Mouse (Mus musculus): ENCODE measurements around the gene Fryl.
"Not testable (repeated sequence)": the region's sequence is repeated elsewhere in the genome, so short reads cannot be mapped to it uniquely, and the experiment has no call there.

Gene Fryl

DNA sequence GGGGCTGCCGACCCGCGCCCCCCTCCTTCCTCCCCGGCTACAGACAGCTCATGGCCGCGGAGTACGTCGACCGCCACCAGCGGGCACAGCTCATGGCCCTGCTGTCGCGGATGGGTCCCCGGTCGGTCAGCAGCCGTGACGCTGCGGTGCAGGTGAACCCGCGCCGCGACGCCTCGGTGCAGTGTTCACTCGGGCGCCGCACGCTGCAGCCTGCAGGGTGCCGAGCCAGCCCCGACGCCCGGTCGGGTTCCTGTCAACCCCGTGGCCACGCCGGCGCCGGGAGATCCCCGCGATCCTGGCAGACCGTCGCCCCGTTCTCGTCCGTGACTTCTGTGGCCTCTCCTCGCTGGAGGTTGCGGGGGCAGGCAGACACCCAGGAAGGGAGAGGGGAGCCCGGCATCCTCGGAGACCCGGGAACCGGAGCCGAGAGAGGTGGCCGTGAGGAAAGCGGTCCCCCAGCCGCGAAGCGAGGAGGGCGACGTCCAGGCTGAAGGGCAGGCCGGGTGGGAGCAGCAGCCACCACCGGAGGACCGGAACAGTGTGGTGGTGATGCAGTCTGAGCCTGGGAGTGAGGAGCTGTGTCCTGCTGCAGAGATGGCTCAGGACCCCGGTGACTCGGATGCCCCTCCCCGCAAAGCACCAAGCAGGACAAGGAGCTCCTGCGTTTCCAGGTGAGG, 242.7 kb downstream of the Fryl start:
- DNase-seq (ENCODE audit: extremely low read depth, low read depth, low spot score) = not testable (repeated sequence)

DNA sequence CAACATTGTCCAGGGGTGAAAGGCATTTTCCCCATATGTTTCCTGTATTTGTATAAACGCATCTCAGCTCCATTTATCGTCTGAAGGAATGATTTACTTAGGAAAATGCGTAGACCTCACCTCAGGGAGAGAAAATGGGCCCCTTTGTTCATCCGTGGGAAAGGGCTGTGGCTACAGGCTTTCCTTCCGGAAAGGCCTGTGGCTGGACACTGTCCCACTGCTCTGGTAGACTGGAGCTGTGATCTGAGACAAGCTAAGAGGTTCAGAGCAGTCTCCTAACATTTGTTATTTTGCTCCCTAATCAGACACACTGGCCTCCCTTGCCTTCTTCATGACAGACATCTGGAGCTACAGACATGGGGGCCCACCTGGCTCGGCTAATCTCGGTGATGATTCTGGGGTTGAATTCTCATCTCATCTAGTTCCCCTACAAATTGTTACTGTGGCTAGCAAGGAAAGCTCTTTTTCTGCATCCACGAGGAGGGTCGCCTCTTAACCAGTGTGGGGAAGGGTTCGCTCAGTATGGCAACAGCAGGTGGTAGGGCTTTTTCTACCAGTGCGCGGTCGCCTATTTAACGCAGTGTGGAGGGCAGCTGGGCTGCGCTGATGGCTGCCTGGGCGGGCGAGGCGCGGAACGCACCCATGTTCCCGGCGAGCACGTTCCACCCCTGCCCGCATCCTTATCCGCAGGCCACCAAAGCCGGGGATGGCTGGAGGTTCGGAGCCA, 243.4 kb downstream of the Fryl start:
- not testable (repeated sequence) for DNase-seq (ENCODE audit: extremely low read depth, low read depth, low spot score)

DNA sequence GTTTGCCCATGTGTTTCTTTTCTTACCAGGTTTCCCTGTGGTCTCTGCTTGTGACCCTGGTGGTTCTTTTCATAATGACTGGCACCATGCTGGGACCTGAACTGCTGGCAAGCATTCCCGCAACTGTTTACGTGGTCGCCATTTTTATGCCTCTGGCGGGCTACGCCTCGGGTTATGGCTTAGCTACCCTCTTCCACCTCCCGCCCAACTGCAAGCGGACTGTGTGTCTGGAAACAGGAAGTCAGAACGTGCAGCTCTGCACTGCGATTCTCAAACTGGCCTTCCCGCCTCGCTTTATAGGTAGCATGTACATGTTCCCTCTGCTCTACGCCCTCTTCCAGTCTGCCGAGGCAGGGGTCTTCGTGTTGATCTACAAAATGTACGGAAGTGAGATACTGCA, 244.6 kb downstream of the Fryl start:
- not testable (repeated sequence) for DNase-seq (ENCODE audit: extremely low read depth, low read depth, low spot score)

DNA sequence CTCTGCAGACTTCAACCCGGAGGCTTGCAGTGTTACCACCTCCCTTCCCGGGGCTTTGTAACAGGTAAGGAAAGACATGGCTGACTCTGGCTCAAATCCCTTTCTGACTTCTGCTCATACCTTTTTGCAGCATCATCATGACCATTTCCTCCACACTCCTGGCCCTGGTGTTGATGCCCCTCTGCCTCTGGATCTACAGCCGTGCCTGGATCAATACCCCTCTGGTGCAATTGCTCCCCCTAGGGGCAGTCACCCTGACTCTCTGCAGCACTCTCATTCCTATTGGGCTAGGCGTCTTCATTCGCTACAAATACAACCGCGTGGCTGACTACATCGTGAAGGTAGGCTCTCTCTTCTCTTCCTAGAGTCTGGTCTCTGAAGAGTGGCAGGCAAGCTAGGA, 248.2 kb downstream of the Fryl start:
- not testable (repeated sequence) for DNase-seq (ENCODE audit: extremely low read depth, low read depth, low spot score)

DNA sequence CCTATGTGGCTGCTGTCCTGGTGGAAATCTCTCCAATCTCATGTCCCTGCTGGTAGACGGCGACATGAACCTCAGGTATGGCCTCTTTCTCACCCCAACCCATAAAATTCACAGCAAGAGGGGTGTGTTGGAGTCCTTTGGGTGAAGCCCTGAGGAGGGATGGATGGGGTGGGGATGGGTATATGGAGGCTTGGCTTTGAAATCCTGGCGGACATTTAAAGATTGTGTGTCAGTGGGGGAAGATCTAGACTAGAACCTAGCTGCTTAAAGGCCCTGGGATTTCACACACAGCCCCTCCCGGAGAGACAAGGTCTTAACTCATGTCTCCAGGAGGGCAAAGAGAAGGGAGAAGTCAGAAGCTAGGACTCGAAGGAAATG, 248.8 kb downstream of the Fryl start:
- DNase-seq (ENCODE audit: extremely low read depth, low read depth, low spot score) = no peak

DNA sequence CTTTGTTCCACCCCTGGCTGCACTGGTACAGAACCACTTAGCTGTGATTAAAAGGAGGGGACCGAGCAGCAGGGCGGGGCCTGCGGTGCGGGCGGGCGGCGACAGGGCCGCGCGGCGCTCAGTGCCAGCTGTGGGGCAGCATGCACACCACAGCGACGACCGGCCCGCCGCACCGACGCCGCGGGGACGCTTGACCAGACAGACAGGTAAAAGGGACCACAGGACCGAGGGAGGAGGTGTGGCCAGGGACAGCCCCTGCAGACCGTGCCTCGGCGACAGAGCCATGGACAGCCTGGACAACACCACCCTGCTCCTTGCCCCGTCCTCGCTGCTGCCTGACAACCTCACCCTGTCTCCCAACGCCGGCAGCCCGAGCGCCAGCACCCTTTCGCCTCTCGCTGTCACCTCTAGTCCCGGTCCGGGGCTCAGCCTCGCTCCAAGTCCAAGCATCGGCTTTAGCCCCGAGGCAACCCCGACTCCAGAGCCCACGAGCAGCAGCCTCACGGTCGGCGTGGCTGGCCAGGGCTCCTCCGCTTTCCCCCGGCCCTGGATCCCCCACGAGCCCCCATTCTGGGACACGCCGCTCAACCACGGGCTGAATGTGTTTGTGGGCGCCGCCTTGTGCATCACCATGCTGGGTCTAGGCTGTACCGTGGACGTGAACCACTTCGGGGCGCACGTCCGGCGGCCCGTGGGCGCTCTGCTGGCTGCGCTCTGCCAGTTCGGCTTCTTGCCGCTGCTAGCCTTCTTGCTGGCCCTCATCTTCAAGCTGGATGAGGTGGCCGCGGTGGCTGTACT, 249.4 kb downstream of the Fryl start, which contains the start of gene Slc10a4:
Gene Slc10a4, plus strand, starts transcription at position 100 of the 798 bp plus-strand sequence.
- DNase-seq (ENCODE audit: extremely low read depth, low read depth, low spot score) = no peak

DNA sequence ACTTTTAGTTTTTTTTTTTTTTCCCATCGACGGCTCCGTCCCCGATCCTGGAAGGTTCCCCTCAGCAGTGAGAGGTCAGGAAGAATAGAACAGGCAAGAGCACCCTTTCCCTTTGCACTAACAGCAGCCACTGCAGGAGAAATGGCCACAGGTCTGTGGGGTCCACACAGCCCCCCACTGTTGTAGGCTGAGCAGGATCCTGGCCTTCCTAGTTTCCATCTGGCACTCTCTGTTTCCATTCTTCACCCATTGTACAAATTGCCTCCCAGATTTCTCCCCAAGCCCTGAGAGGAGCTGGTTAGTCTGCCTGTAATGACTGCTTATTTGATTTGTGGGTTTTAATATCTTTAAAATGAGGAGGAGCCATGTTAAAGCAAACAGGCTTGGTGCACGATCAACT, 252.4 kb downstream of the Fryl start:
- DNase-seq (ENCODE audit: extremely low read depth, low read depth, low spot score) = no peak

DNA sequence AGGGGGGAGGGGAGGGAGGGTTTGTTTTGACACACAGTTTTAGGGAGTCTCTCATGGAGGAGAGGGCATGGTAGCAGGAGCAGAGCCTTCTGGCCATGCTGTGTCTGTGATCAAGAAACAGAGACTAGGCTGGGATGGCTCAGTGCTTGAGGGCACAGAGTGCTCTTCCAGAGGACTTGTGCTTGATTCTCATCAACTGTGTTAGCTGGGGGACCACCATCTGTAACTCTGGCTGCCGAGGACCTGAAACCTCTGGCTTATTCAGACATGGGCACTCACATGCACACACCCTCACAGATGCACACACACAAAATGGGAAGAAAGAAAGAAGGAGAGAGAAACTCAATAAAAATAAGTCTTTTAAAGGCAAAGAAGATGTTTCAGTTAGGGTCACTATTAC, 257.9 kb downstream of the Fryl start:
- not testable (repeated sequence) for DNase-seq (ENCODE audit: extremely low read depth, low read depth, low spot score)

DNA sequence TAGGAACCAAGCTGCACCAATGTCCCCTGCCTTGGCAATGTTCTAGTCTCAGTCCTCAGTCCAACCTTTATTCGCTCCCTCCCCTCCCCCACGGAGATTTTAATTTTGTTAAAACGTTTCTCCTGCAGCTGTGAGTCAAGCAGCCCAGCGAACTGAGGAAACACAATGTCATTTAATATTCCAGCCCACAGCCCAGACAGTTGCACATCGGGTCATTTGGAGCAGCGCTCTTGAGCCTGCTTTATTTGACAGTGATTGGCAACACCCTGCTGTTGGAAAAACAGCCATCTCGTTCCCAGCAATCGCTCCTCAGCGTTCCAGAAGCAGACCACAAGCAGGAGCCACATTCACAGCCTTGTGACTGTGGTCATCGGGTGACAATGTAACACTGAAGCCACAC, 261.0 kb downstream of the Fryl start:
- no peak for DNase-seq (ENCODE audit: extremely low read depth, low read depth, low spot score)

DNA sequence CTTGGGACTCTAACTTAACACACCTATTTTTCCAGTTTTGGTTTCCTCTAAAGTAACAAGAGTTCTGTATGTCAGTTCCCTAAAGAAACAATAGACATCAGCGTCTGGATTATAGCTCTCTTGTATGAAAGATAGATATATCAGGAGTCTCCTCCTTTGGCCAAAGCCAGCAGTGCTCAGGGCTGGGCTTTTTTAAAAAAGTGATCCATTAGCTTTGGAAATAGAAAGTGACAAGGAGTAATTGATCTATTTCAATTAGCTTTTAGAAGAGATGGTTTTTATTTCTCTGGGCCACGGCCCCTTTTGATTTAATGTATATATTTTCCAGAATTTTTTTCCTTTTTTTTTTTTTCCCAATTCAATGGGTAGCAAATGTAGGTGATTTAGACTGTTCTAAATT, 261.5 kb downstream of the Fryl start:
- DNase-seq (ENCODE audit: extremely low read depth, low read depth, low spot score) = no peak

DNA sequence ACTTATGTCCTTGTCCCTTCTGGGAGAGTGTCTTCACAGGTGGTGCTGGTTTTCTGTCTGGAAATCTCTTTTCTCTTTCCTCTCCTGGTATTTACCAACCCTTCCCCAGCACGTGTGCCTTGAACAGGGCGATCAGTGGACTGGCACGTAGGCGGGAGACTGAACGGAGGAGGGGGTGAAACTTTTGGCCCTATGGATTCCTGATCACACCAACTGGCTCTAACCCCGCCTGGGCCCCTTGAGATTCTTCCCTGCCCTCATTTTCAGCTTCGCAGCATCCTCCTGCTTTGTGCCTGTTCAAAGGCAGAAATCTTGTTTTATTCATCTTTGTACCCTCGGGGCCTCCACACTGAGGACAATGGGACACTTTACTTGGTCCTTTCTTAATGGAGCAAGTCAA, 262.0 kb downstream of the Fryl start:
- no peak for DNase-seq (ENCODE audit: extremely low read depth, low read depth, low spot score)

DNA sequence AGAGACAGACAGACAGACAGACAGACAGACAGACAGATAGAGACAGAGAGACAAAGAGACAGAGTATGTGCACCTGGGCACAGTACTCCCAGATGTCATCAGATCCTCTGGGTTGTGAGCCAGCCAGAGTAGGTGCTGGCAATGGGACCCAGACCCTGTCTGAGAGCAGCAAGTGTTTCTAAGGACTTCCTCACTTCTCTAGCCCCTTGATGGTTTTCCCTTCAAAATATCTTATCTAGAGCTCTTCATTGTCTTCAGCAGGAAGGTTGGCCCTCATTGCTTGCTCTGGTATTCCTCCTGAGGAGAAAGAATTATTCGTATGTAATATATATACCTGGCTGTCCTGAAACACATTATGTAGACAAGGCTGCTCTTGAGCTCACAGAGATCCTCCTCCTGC, 263.9 kb downstream of the Fryl start:
- no peak for DNase-seq (ENCODE audit: extremely low read depth, low read depth, low spot score)

DNA sequence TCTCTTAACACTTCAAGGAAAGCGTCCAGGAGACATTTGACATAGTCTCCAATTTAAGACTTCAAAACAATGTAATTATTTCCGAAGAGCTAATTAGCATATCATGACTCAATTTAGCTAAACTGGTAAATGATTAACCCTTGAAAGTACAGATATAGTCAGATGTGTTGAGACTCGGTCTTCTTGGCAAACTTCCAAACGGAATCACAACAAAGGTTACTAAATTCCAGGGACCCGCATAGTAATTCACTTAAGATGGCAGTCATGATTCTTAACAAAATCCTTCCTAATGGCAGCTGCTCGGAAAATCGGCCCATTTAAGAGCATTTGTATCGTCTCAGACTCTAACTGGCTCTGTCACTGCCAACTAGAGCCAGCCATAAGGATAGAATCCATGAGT, 266.7 kb downstream of the Fryl start:
- DNase-seq (ENCODE audit: extremely low read depth, low read depth, low spot score) = no peak

DNA sequence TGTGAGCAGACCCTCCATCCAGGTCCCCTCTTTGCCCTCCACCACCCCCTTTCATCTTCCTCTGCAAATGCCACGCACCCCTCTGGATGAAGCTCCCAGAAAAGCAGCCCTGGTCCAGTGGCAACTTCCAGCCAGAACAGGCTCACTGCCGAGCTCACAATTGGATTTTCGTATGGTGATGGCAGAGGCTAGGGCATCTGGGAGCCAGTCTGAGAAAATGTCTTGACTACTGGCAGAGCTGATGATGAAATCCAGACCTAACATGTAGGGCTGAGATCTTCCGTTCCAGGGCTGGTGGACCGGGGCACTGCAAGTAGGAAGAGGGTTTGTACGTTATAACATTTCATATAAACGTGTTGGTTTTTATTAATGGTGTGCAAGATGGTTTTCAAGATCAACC, 268.6 kb downstream of the Fryl start:
- no peak for DNase-seq (ENCODE audit: extremely low read depth, low read depth, low spot score)

DNA sequence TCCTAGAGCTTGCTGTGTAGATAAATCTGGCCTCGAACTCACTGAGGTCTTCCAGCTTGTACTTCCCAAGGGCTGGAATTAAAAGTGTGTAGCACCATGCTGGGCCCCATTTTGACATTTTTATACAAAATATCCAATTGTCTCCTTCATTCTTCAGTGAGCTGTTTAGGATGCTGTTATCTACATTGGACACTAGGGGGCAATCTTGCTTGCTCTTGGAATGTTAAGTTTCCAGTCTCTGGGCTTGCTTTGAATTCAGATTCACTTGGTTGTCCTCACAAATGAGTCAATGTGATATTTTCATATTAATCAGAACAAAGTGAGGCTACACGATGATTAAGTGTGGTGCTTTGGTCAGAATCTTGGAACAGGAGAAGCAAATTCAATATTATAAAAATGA, 272.3 kb downstream of the Fryl start:
- DNase-seq (ENCODE audit: extremely low read depth, low read depth, low spot score) = no peak

DNA sequence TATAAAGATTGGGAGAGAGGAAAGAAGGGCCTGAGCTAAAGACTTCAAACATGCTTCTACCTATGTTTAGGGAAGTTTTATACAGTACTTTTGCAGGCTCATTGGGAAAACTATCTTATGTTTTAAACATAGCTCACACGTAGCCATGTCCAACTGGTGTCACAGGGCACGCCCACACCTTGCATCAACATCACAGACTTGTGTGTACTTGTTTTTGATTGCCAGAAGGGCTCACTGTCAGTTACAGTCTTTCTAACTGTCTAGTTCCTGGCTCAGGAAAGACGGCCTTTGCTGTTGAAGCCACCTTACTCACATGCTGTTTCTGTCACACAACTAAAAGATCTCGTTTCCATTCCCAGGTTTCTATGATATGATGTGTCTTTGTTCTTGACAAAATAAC, 279.9 kb downstream of the Fryl start:
- DNase-seq (ENCODE audit: extremely low read depth, low read depth, low spot score) = peak; percentile 72

DNA sequence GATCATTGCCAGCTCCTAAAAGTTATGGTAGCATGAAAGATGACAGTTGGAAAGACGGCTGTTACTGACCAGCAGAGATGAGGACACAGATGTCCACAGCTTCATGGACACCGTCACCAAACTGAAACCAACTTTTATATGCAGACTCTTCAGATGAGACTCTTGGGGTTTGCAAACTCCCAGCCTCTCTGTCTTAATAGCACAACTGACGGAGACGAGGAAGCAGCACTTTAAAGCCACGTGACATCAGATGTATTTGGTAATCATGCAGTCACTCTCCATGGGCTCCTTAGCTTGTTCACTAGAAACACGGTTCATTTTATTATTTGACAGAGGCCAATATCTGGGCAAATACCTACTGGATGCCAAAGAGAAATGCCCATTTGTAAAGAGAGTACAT, 280.4 kb downstream of the Fryl start:
- no peak for DNase-seq (ENCODE audit: extremely low read depth, low read depth, low spot score)

DNA sequence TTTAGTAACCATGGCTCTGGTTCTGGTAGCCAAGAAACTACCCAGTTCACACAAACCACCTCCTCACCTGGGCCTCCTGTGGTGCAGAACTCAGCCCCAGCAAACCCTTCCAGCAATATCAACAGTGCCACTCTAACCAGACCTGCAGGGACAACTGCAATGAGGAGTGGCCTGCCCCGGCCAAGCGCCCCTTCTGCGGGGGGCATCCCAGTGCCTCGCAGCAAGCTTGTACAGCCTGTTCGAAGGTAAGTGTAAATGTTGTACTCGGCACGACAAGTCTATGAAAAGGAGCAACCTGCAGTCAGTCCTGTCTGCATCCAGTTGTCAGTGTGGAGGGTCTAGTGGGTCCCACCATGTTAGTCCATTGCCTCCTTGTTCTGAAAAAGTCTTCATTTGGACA, 281.8 kb downstream of the Fryl start, which contains the start of gene Gm10135:
Gene Gm10135, minus strand, starts transcription at position 101 of the 400 bp plus-strand sequence.
- DNase-seq (ENCODE audit: extremely low read depth, low read depth, low spot score) = no peak

DNA sequence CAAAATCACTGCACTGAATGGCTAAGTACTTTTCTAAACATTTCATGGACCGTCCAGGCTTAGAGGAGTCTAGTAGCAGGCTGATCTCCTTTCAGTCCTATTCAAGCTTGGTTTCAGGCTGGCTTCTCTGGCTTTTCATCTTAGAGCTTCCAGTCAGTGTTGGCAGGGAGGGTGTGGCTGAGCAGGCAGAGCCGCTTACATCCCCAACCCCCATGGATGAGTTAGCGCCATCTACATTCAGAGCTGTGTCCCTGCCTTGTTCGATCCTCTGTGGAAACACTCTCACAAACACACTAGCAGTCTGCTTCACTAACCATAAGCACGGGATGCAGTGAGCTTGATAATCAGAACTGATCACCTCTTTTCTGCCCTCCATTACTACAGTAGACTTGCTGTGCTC, 283.5 kb downstream of the Fryl start:
- DNase-seq (ENCODE audit: extremely low read depth, low read depth, low spot score) = no peak

DNA sequence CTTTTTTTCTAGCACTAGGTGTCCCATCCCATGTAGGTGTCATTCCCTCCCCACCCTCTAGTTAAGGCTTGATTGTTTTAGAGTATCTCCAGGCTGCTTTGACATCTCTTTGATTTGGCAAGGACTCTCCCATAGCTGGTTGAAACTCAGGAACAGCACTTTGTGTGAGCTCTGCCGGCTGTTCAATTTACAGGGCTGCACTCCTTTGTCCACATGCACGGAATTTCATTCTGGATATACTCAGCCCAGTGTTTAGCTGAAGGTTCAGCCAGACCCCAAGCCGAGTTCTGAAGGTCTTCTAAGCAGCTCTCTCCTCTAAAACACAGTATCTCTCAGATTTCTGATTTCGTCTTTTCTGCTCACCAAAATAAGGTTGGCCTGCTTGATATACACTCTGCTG, 284.0 kb downstream of the Fryl start:
- no peak for DNase-seq (ENCODE audit: extremely low read depth, low read depth, low spot score)
